Comparison of ENCODE assay signal across 8 mouse cellular contexts in the genomic region with DNA sequence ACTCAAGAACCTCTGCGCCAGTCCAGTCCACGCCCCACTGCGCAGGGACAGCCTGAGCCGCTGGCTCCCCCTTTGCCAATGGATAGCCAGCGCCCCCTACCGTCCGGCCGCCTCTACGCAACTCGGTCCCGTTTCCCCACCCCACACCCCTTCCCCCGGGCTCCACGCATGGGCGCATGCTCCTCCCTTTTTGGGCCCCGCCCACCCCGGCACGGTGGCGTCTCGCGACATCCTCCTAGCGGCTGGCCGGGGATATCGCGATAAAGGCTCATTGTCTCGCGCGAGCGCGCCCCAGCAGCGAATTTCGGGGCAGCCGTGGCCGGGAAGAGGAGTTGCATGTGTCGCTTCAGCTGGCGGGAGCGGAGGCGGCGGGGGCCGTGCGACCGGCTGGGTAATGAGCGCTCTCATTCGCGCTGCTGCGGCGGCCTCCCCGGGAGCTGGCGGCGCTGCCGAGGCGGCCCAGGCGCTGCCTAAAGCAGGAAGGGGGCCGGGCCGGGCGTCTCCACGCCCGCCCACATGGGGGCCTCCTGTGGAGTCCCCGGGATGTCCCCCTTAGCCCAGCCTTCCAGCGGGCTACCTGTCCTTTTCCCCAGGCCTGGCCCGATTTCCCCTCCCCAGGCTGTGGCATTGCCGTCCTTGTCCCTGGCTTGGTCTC. TPM values are rescaled to one million over a fixed set of nuclear protein-coding genes. Genes with fewer than 3 reads are reported as not detected.
DNase-seq lines count a peak whose midpoint lies in the region; ATAC-seq lines count a peak whose summit lies in the region.

A gene (plus strand): TSS at position 200 of the 655 bp plus-strand sequence.

- H3K4me3 ChIP-seq in forebrain, embryonic 10.5 days: peak within 1 kb of the TSS; percentile 98
- H3K4me3 ChIP-seq in heart, embryonic 16.5 days (ENCODE audit: low read length): peak within 1 kb of the TSS; percentile 83
- H3K4me3 ChIP-seq in liver, embryonic 15.5 days (replicated peaks): peak within 1 kb of the TSS; percentile 93
- H3K4me3 ChIP-seq in neural tube, embryonic 12.5 days: peak within 1 kb of the TSS; percentile 73

- DNase-seq in c-Kit-negative CD71-positive TER-119-positive erythroid progenitor cells, embryonic 14.5 days (ENCODE audit: low read depth, low spot score): peak; percentile 93
- peak; percentile 100 for DNase-seq in forebrain, embryonic 10.5 days (ENCODE audit: extremely low spot score, low spot score)
- DNase-seq in kidney, postnatal 36 days: peak; percentile 98 to 100
- DNase-seq in telencephalon, adult 2 months (ENCODE audit: low read depth, low spot score): peak; percentile 88

- H3K4me2 ChIP-seq in heart, embryonic 16.5 days (ENCODE audit: low read depth, low read length): peak within 1 kb of the TSS; percentile 97
- H3K4me2 ChIP-seq in liver, embryonic 15.5 days: peak within 1 kb of the TSS; percentile 95
- H3K4me2 ChIP-seq in neural tube, embryonic 12.5 days (replicated peaks): peak within 1 kb of the TSS; percentile 88

- peak within 1 kb of the TSS; percentile 94 for H3K9ac ChIP-seq in heart, embryonic 16.5 days (ENCODE audit: low read length)
- H3K9ac ChIP-seq in liver, embryonic 15.5 days: peak within 1 kb of the TSS; percentile 94
- H3K9ac ChIP-seq in neural tube, embryonic 12.5 days: peak within 1 kb of the TSS; percentile 97

- no peaks in the 10 kb centered on the region for H3K27me3 ChIP-seq in forebrain, embryonic 10.5 days (ENCODE audit: poor library complexity, severe bottlenecking)
- no peaks in the 10 kb centered on the region for H3K27me3 ChIP-seq in heart, embryonic 16.5 days (ENCODE audit: control insufficient read depth, insufficient read depth, low read length)
- H3K27me3 ChIP-seq in liver, embryonic 15.5 days: no peaks in the 10 kb centered on the region
- no peaks in the 10 kb centered on the region for H3K27me3 ChIP-seq in neural tube, embryonic 12.5 days (replicated peaks)

- WGBS in forebrain, embryonic 10.5 days: under 1% methylated on average over 61 of the region's 61 CpGs
- under 1% methylated on average over 54 of the region's 61 CpGs for whole genome bisulfite sequencing in heart, embryonic 16.5 days
- WGBS in liver, embryonic 15.5 days (ENCODE audit: insufficient replicate concordance): under 1% methylated on average over 61 of the region's 61 CpGs
- under 1% methylated on average over 56 of the region's 61 CpGs for whole genome bisulfite sequencing in neural tube, embryonic 12.5 days

- peak; percentile 97 for ATAC-seq in CD4-positive, CD25-positive, alpha-beta regulatory T cell, adult 4 months
- peak; percentile 98 for ATAC-seq in heart, embryonic 16.5 days (replicated peaks; ENCODE audit: extremely low read depth, insufficient read depth, low FRiP score)
- peak; percentile 93 for ATAC-seq in liver, embryonic 15.5 days (ENCODE audit: insufficient read depth)
- peak; percentile 93 for ATAC-seq in neural tube, embryonic 12.5 days (ENCODE audit: low FRiP score, low read depth)

- peaks cover 22% of the 10 kb centered on the region for H3K4me1 ChIP-seq in forebrain, embryonic 10.5 days
- peaks cover 11% of the 10 kb centered on the region for H3K4me1 ChIP-seq in heart, embryonic 16.5 days (ENCODE audit: control insufficient read depth, insufficient read depth, low read length)
- H3K4me1 ChIP-seq in liver, embryonic 15.5 days (replicated peaks): peaks cover 27% of the 10 kb centered on the region
- H3K4me1 ChIP-seq in neural tube, embryonic 12.5 days: peaks cover 19% of the 10 kb centered on the region

- peaks cover 39% of the 10 kb centered on the region for H3K36me3 ChIP-seq in forebrain, embryonic 10.5 days (replicated peaks)
- peaks cover 22% of the 10 kb centered on the region for H3K36me3 ChIP-seq in heart, embryonic 16.5 days (ENCODE audit: control insufficient read depth, insufficient read depth)
- H3K36me3 ChIP-seq in liver, embryonic 15.5 days (replicated peaks): peaks cover 32% of the 10 kb centered on the region
- peaks cover 37% of the 10 kb centered on the region for H3K36me3 ChIP-seq in neural tube, embryonic 12.5 days

- peak within 1 kb of the TSS; percentile 97 for H3K27ac ChIP-seq in forebrain, embryonic 10.5 days
- peak within 1 kb of the TSS; percentile 80 for H3K27ac ChIP-seq in heart, embryonic 16.5 days (ENCODE audit: low read length)
- peak within 1 kb of the TSS; percentile 83 for H3K27ac ChIP-seq in liver, embryonic 15.5 days (replicated peaks)
- peak within 1 kb of the TSS; percentile 29; the same call in 1 of the 2 replicates for H3K27ac ChIP-seq in neural tube, embryonic 12.5 days

- H3K9me3 ChIP-seq in forebrain, embryonic 10.5 days: no peaks in the 10 kb centered on the region
- H3K9me3 ChIP-seq in heart, embryonic 16.5 days (replicated peaks; ENCODE audit: control insufficient read depth, low read length): no peaks in the 10 kb centered on the region
- H3K9me3 ChIP-seq in liver, embryonic 15.5 days (replicated peaks): no peaks in the 10 kb centered on the region
- no peaks in the 10 kb centered on the region for H3K9me3 ChIP-seq in neural tube, embryonic 12.5 days

RNA-seq across cellular contexts. Expression of the gene that starts here (rescaled TPM):
- 10 to 100 TPM; 52.8 to 75.2 TPM for polyA plus RNA-seq in CD4-positive, CD25-positive, alpha-beta regulatory T cell, adult 4 months (2017; shearing (Covaris generic))
- polyA plus RNA-seq in forebrain, embryonic 10.5 days (2016; fragmentation: Nextera tagmentation; extraction: Ambion mirVana): 177 and 188 TPM in 2 replicates
- 79.0 and 96.2 TPM in 2 replicates for polyA plus RNA-seq in heart, embryonic 16.5 days (2015; fragmentation: Nextera tagmentation; extraction: Ambion mirVana)
- polyA plus RNA-seq in liver, embryonic 15.5 days (2015; fragmentation: Nextera tagmentation; extraction: Ambion mirVana): 30.9 and 42.8 TPM in 2 replicates
- polyA plus RNA-seq in neural tube, embryonic 12.5 days (2016; fragmentation: Nextera tagmentation; extraction: Ambion mirVana): 149 and 159 TPM in 2 replicates

Comparison
In these comparisons a context has a peak if more than half of its experiments do, and no peak if none do; other contexts are left out.
1. Peak in every context shown above with its lines: DNase-seq, ATAC-seq, H3K4me3 ChIP-seq and H3K27ac ChIP-seq.
2. H3K27ac ChIP-seq: peak in every context shown above with its lines; median percentile 97 in forebrain, embryonic 10.5 days; 83 in liver, embryonic 15.5 days; 80 in heart, embryonic 16.5 days; 29 in neural tube, embryonic 12.5 days.